Mouse (Mus musculus) MEL (cell line): Measurements from ENCODE around the gene Tpcn1.

Experiments used
- CTCF ChIP-seq, 3 experiments: IDR thresholded peaks in 2 of 3; conservative IDR thresholded peaks in 1 of 3; 2 replicates each; pipeline ENCODE4 v1.5.1; 2011 to 2012; ENCODE audit warnings: low read length in 3 of 3, low read depth in 2 of 3, mild to moderate bottlenecking in 2 of 3, improper control_type of control experiment in 1 of 3, inconsistent platforms in 1 of 3, mixed read lengths in 1 of 3, moderate library complexity in 1 of 3; ENCODE audit not compliant: control insufficient read depth in 1 of 3, insufficient read depth in 1 of 3, poor library complexity in 1 of 3, severe bottlenecking in 1 of 3
- E2F4 ChIP-seq: IDR thresholded peaks from 2 replicates; pipeline ENCODE4 v1.6.1; 2011; ENCODE audit warnings: low read depth, low read length, improper control_type of control experiment, borderline replicate concordance
- EP300 ChIP-seq, 2 experiments: IDR thresholded peaks; 2 replicates each; pipeline ENCODE4 v1.6.1; 2011; ENCODE audit warnings: improper control_type of control experiment in 2 of 2, low read length in 2 of 2, low read depth in 1 of 2, mild to moderate bottlenecking in 1 of 2
- ETS1 ChIP-seq: IDR thresholded peaks from 2 replicates; pipeline ENCODE4 v1.6.1; 2012; ENCODE audit warnings: low read depth, mild to moderate bottlenecking, inconsistent platforms, low read length, improper control_type of control experiment, moderate library complexity
- MAFK ChIP-seq: IDR thresholded peaks from 2 replicates; pipeline ENCODE4 v1.6.1; 2011; ENCODE audit warnings: low read depth, mild to moderate bottlenecking, low read length, improper control_type of control experiment, borderline replicate concordance
- POLR2A ChIP-seq, 2 experiments: IDR thresholded peaks; 2 replicates each; pipeline ENCODE4 v1.6.1; 2011 to 2012; ENCODE audit warnings: low read length in 2 of 2, mild to moderate bottlenecking in 2 of 2, control low read depth in 1 of 2, improper control_type of control experiment in 1 of 2, low read depth in 1 of 2, moderate library complexity in 1 of 2; ENCODE audit not compliant: control insufficient read depth in 1 of 2, insufficient read depth in 1 of 2, poor library complexity in 1 of 2
- POLR2AphosphoS5 ChIP-seq: IDR thresholded peaks from 2 replicates; pipeline ENCODE4 v1.6.1; 2012; ENCODE audit warnings: low read depth, borderline replicate concordance, mild to moderate bottlenecking, inconsistent platforms, low read length, moderate library complexity, mixed read lengths
- ZNF384 ChIP-seq: IDR thresholded peaks from 2 replicates; pipeline ENCODE4 v1.6.1; 2012; ENCODE audit warnings: low read depth, mild to moderate bottlenecking, inconsistent platforms, low read length, improper control_type of control experiment

- TF ChIP-seq POLR2A (IDR thresholded peaks at IDR 0.05; ENCODE audit: control insufficient read depth in 1 of 2, insufficient read depth in 1 of 2, low read depth in 1 of 2, low read length in 2 of 2, poor library complexity in 1 of 2) (no peak), POLR2AphosphoS5 (no peak), ZNF384 (no peak), EP300 (IDR thresholded peaks at IDR 0.05; ENCODE audit: low read depth in 1 of 2, low read length in 2 of 2) (no peak), ETS1 (no peak), CTCF (IDR thresholded peaks at IDR 0.05 in 2 of 3, conservative IDR thresholded peaks at IDR 0.05 in 1 of 3; ENCODE audit: control insufficient read depth in 1 of 3, insufficient read depth in 1 of 3, low read depth in 2 of 3, low read length in 3 of 3, poor library complexity in 1 of 3, severe bottlenecking in 1 of 3) (no peak), E2F4 (no peak), MAFK (no peak)
Observed at GRCm38 (mm10) chr5:120495064-120495702, 93.3 kb downstream of the Tpcn1 start.
